Mouse (Mus musculus): ENCODE data around the gene Cdk5r2.

- TF ChIP-seq POLR2A (IDR thresholded peaks at IDR 0.05; ENCODE audit: low read depth, low read length) (no peak), CTCF (IDR thresholded peaks at IDR 0.05; ENCODE audit: extremely low read depth, insufficient read depth, insufficient read length, insufficient replicate concordance) (no peak)
These were observed 37.5 kb upstream of the Cdk5r2 start for GRCm38 (mm10) chr1:74817219-74817618.
